Mouse (Mus musculus) heart, embryonic 15.5 days (tissue): ENCODE measurements around the gene Mindy4. TPM values are rescaled to one million over a fixed set of nuclear protein-coding genes. Genes with fewer than 3 reads are reported as not detected.

Experiments used
- ATAC-seq: fragments of 200-750 bp; cut with Nextera tagmentation; replicated peaks from 2 replicates; pipeline ENCODE4 v1.8.0; 2017; ENCODE audit warnings: low read depth, moderate TSS enrichment; ENCODE audit not compliant: insufficient number of reproducible peaks, insufficient read depth, low FRiP score
- H3K27ac ChIP-seq: fragments of 300-500 bp; sonication (generic); 2 replicates; pipeline ENCODE4 v1.5.1; 2015; ENCODE audit warnings: mild to moderate bottlenecking, inconsistent platforms
- H3K27me3 ChIP-seq: fragments of 300-500 bp; sonication (generic); 2 replicates; pipeline ENCODE4 v1.6.1; 2015; ENCODE audit warnings: inconsistent platforms
- H3K36me3 ChIP-seq: fragments of 300-500 bp; sonication (generic); 2 replicates; pipeline ENCODE4 v1.6.1; 2015; ENCODE audit warnings: mild to moderate bottlenecking, inconsistent platforms
- H3K4me1 ChIP-seq: fragments of 300-500 bp; sonication (generic); replicated peaks from 2 replicates; pipeline ENCODE4 v1.6.1; 2015; ENCODE audit warnings: inconsistent platforms
- H3K4me2 ChIP-seq: fragments of 300-500 bp; sonication (generic); 2 replicates; pipeline ENCODE4 v1.6.1; 2015; ENCODE audit warnings: inconsistent platforms, mild to moderate bottlenecking, moderate library complexity
- H3K4me3 ChIP-seq: fragments of 300-500 bp; sonication (generic); 2 replicates; pipeline ENCODE4 v1.5.1; 2015; ENCODE audit warnings: mild to moderate bottlenecking, inconsistent platforms
- H3K9ac ChIP-seq: fragments of 300-500 bp; sonication (generic); 2 replicates; pipeline ENCODE4 v1.6.1; 2015; ENCODE audit warnings: mild to moderate bottlenecking, inconsistent platforms
- H3K9me3 ChIP-seq: fragments of 300-500 bp; sonication (generic); replicated peaks from 2 replicates; pipeline ENCODE4 v1.6.1; 2016; ENCODE audit warnings: inconsistent platforms
- WGBS: fragments of 180-500 bp; shearing (Covaris S2); methylation state at CpG from one replicate; pipeline ENCODE4 v1.1.7; 2015; ENCODE audit warnings: mixed read lengths; 5-methylcytosine and 5-hydroxymethylcytosine counted together
- polyA plus RNA-seq: library from polyadenylated mRNA; unstranded; fragments of >200 nt; fragmentation: Nextera tagmentation; extraction: Ambion mirVana; gene quantifications from 2 replicates; pipeline ENCODE4 v1.2.1, GENCODE M21; 2015

The Mindy4 gene
- polyA plus RNA-seq, 1 experiment from 2014 or later = 6.2 TPM

DNA sequence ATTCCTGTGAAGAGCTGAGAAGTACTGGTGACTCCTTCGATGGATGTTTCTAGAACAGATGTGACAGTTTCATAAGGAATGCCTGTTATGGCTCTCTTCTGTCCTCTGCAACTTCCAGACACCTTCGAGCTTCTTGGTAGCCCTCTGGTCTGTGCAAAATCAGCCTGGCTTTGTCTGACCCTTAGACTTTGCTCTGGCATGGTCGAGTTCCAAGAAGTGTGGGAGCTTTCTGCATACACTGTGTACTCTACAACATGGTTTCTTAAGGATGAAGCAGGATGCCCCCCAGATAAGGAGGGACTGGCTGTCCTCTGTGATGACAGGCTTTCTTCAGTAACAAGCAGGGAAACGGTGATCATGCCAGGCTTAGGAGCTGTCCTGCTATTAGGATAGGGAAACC lies 125.0 kb downstream of the Mindy4 start:
- Histone ChIP-seq H3K4me1 (peaks cover 41% of the 10 kb centered on the region), H3K27ac (peak overlapping the region; percentile 6; the same call in 1 of the 2 replicates)

DNA sequence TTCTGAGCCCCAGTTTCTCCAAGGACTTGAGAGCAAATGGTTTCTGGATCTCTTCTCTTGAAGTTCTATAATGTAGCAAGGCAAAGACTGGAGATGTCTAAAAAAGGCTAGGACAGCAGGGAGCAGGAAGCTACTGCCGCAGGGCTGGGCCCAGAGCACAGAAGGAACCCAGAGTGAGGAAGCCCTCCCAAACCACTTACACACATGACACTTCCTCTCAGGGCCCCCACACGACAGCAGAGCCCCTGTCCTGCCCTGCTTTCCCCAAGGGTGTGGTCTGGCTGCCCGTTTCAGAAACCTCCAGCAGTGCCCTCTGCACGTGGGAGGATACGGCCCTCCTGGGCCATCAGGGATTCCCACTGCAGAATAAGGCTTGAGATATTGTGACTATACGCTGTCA lies 128.1 kb downstream of the Mindy4 start:
- H3K27ac ChIP-seq = no peak overlapping the region
- 51% methylated on average over 6 of the region's 6 CpGs for WGBS
- H3K9me3 ChIP-seq = no peaks in the 10 kb centered on the region
- H3K4me1 ChIP-seq = peaks cover 47% of the 10 kb centered on the region
- H3K27me3 ChIP-seq = peaks cover 11% of the 10 kb centered on the region; the same call in 1 of the 2 replicates
- H3K4me2 ChIP-seq = no peak overlapping the region
- H3K9ac ChIP-seq = no peak overlapping the region
- H3K36me3 ChIP-seq = no peaks in the 10 kb centered on the region
- no peak overlapping the region for H3K4me3 ChIP-seq
- no peak for ATAC-seq

More for the DNA sequence above, 125.0 kb downstream of the Mindy4 start:
- Histone ChIP-seq H3K4me2 (no peak overlapping the region), H3K4me3 (no peak overlapping the region), H3K36me3 (no peaks in the 10 kb centered on the region), H3K9me3 (no peaks in the 10 kb centered on the region), H3K27me3 (peaks cover 11% of the 10 kb centered on the region; the same call in 1 of the 2 replicates), H3K9ac (no peak overlapping the region)
- WGBS = 49% methylated on average over 4 of the region's 4 CpGs
- ATAC-seq = no peak

DNA sequence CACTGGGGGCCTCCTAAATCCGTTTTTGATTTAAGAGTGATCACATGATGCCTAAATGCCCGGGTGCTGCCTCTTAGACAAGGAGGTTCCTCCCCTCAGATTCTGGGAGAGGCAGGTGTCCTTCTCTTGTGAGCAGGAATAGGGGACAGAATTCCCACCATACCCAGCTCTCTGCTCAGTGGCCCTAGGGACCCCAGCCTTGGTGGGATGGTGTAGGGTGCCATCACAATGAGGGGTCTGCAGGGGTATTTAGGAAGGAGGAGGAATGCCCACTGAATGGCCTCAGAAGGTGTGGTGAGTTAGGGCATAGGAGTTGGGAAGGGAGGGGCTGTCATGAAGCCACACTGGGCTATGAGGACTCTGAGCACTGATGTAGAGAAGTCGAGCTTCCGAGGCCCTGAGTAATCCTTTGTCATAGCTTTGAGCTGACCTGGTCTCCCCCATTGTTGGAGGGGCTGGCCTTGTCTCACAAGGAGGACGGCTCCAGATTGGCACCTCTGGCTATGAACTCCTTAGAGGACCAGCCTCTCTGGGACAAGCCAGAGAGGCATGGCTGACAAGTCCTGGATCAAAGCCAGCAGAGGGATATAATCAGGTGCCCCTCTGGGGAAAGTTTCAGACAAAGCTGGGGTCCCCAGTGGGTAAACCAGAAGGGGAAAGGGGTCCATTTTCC lies 129.1 kb downstream of the Mindy4 start:
- H3K4me2 ChIP-seq = no peak overlapping the region
- H3K4me1 ChIP-seq = peaks cover 47% of the 10 kb centered on the region
- no peaks in the 10 kb centered on the region for H3K36me3 ChIP-seq
- no peak for ATAC-seq
- peaks cover 11% of the 10 kb centered on the region; the same call in 1 of the 2 replicates for H3K27me3 ChIP-seq
- WGBS = 41% methylated on average over 5 of the region's 5 CpGs
- H3K27ac ChIP-seq = peak overlapping the region; percentile 50
- no peak overlapping the region for H3K4me3 ChIP-seq
- H3K9ac ChIP-seq = no peak overlapping the region
- H3K9me3 ChIP-seq = no peaks in the 10 kb centered on the region

DNA sequence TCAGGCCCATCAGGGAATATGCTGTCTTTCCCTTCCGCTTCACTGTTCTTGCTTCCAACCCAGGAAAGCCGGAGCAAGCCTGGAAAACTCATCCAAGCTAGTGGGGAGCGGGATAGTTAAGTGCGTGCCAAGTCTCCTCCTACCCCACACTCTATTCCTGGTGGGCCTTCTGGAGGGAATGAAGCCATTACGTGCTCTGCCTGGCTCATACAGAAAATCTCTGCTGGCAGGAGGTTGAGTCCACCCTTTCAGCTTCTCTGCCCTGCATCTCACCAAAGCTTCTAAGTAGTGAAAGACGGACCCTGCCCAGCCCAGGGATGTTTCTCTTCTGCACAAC lies 129.6 kb downstream of the Mindy4 start:
- peaks cover 47% of the 10 kb centered on the region for H3K4me1 ChIP-seq
- H3K27ac ChIP-seq = peak overlapping the region; percentile 50
- H3K27me3 ChIP-seq = peaks cover 11% of the 10 kb centered on the region; the same call in 1 of the 2 replicates
- H3K4me2 ChIP-seq = no peak overlapping the region
- 49% methylated on average over 6 of the region's 6 CpGs for WGBS
- H3K4me3 ChIP-seq = no peak overlapping the region
- H3K9ac ChIP-seq = no peak overlapping the region
- H3K9me3 ChIP-seq = no peaks in the 10 kb centered on the region
- H3K36me3 ChIP-seq = no peaks in the 10 kb centered on the region
- no peak for ATAC-seq

DNA sequence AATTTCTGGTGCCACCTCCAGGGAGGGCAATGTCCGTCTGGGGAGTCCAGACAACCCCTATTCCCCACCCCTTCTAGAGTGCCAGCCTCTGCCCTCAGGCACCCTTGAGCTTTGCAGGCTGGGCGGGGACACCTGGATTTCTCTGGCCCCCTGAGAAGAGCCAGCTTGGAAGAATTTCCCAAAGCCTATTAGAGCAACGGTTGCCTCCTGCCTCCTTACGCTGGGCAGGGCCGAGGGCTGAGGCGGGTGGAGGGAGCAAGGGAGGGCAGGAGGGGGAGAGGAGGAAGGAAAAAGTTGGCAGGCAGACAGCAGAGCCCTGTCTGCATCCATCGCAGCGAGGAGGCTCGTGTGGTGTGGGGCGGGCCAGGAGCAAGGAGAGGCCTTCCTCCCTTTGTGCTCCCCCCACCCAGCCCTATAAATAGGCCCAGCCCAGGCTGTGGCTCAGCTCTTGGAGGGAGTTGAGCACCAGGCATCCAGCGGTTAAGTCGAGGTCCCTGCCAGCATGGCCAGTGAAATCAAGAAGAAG lies 132.9 kb downstream of the Mindy4 start, which contains the start of gene Aqp1:
Gene Aqp1 (plus strand): TSS at position 444 of the 526 bp plus-strand sequence.
- WGBS = 4% methylated on average over 12 of the region's 12 CpGs
- peak within 1 kb of the TSS; percentile 26 for H3K4me3 ChIP-seq
- ATAC-seq = peak; percentile 88
- peak within 1 kb of the TSS; percentile 49 for H3K27ac ChIP-seq
- H3K9ac ChIP-seq = peak within 1 kb of the TSS; percentile 42; the same call in 1 of the 2 replicates
- H3K36me3 ChIP-seq = no peaks in the 10 kb centered on the region
- peak within 1 kb of the TSS; percentile 42 for H3K4me2 ChIP-seq
- peaks cover 69% of the 10 kb centered on the region for H3K4me1 ChIP-seq
- H3K27me3 ChIP-seq = no peaks in the 10 kb centered on the region
- no peaks in the 10 kb centered on the region for H3K9me3 ChIP-seq

DNA sequence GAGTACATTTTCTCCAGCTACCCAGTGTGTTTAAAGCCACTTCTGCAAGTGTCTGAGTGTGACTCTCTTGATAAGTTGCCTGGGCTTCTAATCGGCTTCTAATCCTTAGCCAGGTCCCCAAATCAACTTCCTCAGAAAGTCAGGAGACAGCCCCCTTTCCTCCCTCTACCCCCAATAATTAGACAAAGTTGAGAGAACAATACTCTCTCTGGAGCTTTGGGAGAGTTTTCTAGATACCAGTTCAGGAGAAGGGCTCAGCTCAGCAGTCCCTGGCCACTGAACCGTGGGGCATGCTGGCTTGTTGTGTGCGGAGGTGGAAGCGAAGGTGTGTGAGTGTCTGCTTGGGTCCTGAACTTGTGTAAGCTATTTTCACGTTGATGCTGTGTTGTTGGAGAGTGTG lies 134.1 kb downstream of the Mindy4 start:
- WGBS = 65% methylated on average over 5 of the region's 5 CpGs
- no peaks in the 10 kb centered on the region for H3K27me3 ChIP-seq
- H3K36me3 ChIP-seq = no peaks in the 10 kb centered on the region
- no peak overlapping the region for H3K9ac ChIP-seq
- peak overlapping the region; percentile 26 for H3K4me3 ChIP-seq
- ATAC-seq = no peak
- peak overlapping the region; percentile 42 for H3K4me2 ChIP-seq
- H3K9me3 ChIP-seq = no peaks in the 10 kb centered on the region
- H3K4me1 ChIP-seq = peaks cover 75% of the 10 kb centered on the region
- no peak overlapping the region; the same call in 1 of the 2 replicates for H3K27ac ChIP-seq

DNA sequence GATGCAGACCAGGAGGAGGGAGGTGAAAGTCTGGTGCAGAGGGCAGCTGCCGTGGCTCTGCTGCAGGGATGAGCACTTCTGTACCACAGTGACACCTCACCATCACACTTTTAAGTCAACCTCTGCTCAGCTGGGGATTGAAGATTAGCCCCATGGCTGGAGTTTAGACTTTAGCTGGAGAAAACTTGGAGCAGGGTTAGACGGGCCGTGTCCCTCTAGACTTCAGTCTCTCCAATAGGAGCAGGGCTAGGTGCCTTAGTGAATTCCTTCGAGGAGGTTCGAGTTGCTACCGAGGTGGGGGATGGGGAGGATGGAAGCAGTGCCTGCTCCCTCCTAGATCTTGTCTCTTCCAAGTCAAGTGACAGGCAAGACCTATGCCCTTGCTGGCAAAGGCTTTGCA lies 134.9 kb downstream of the Mindy4 start:
- H3K4me3 ChIP-seq = peak overlapping the region; percentile 26
- H3K4me2 ChIP-seq = peak overlapping the region; percentile 42
- peak overlapping the region; percentile 8; the same call in 1 of the 2 replicates for H3K9ac ChIP-seq
- H3K27me3 ChIP-seq = no peaks in the 10 kb centered on the region
- H3K36me3 ChIP-seq = no peaks in the 10 kb centered on the region
- H3K27ac ChIP-seq = no peak overlapping the region
- no peak for ATAC-seq
- H3K9me3 ChIP-seq = no peaks in the 10 kb centered on the region
- WGBS = 39% methylated on average over 6 of the region's 6 CpGs
- peaks cover 75% of the 10 kb centered on the region for H3K4me1 ChIP-seq

DNA sequence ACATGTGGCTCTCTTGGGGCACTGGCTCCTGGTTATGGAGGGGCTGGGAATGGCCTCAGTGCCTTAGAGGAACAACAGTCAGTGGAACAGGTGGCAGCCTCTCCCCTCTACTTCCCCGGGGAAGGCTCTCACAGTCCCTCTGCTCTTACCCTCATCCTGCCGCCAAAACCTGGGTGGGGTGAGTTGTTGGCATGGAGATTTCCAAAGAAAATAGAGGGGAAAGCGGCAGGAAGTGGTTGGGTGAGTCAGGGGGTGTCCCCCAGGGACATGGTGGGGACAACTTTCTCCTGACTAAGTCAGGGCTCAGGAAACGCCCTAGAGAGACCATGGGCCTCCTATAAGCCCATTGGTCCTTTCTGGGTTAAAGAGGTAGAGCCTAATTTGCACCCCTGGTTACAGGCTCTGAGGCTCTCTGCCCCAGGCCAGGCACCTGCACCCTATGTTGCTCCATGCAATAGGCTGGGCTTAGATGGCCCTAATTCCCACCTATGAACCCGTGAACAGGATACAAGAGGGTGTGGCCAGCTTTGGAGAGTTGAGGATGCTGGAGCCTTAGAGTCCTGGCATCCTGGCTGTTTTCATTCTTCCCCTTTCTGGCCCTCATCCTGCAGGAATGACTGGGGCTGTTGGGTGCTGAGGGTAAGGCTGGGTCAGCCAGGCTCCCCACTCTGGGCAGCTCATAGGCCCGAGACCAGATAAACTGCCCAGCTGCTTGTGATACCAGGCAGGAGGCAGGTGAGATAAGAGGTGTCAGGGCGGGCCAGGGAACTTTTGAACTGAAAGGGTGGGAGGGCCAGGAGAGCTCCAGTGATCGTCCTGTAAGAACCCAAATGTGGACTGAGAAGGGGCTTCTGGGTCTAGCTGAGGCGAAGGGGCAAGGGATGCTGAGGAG lies 136.0 kb downstream of the Mindy4 start:
- peaks cover 70% of the 10 kb centered on the region for H3K4me1 ChIP-seq
- no peak for ATAC-seq
- H3K4me3 ChIP-seq = peak overlapping the region; percentile 26
- no peak overlapping the region for H3K27ac ChIP-seq
- H3K27me3 ChIP-seq = no peaks in the 10 kb centered on the region
- H3K36me3 ChIP-seq = no peaks in the 10 kb centered on the region
- 53% methylated on average over 9 of the region's 9 CpGs for WGBS
- no peaks in the 10 kb centered on the region for H3K9me3 ChIP-seq
- H3K4me2 ChIP-seq = peak overlapping the region; percentile 42
- no peak overlapping the region for H3K9ac ChIP-seq

DNA sequence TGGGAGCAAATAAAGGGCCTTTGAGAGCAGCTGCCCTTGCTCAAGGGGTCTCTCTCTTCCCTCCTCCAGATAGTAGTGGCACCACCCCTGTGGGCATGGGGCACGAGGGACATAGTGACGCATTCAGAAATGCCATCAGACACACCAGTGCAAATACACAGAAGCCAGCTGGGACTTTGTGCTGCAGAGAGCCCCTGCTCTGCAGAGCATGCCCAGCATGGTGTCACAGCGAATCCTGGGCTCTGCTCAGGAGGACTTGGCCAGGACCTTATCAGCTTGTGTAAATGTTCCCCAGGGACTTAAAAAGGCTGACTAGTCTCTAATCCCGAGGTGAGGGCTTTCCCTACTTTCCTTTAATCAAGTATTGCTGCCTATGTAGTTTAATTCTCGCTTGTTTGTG lies 138.5 kb downstream of the Mindy4 start:
- Histone ChIP-seq H3K4me1 (peaks cover 64% of the 10 kb centered on the region), H3K9me3 (no peaks in the 10 kb centered on the region), H3K9ac (no peak overlapping the region), H3K27me3 (no peaks in the 10 kb centered on the region), H3K4me2 (no peak overlapping the region), H3K27ac (peak overlapping the region; percentile 26), H3K4me3 (no peak overlapping the region), H3K36me3 (no peaks in the 10 kb centered on the region)
- ATAC-seq = no peak
- 20% methylated on average over 5 of the region's 5 CpGs for WGBS

DNA sequence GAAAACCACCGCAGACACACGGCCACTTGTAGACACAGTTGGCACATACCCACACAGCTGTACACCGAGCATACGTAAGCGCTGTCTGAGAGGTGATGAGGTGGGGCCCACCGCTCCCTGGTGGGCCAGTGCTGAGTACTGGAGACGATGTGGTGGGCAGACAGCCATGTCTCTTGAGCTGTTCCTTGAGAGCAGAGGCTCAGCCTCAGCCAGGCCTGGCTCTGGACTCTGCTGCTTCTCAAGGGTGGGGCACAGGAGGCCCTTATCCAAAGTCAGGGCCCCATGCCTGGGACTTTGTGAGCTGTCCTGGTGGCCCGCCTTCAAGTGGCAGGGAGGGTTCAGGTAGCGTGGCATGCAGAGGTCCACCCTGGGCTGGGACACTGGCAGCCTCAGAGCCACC lies 139.1 kb downstream of the Mindy4 start:
- Histone ChIP-seq H3K27ac (peak overlapping the region; percentile 35; the same call in 1 of the 2 replicates), H3K27me3 (no peaks in the 10 kb centered on the region), H3K4me1 (peaks cover 57% of the 10 kb centered on the region), H3K4me2 (no peak overlapping the region), H3K9ac (0 out of 2 replicates have a peak overlapping the region, but pooled peaks have one; percentile 6), H3K36me3 (no peaks in the 10 kb centered on the region), H3K9me3 (no peaks in the 10 kb centered on the region), H3K4me3 (no peak overlapping the region)
- ATAC-seq = peak; percentile 62
- WGBS = 53% methylated on average over 9 of the region's 9 CpGs

DNA sequence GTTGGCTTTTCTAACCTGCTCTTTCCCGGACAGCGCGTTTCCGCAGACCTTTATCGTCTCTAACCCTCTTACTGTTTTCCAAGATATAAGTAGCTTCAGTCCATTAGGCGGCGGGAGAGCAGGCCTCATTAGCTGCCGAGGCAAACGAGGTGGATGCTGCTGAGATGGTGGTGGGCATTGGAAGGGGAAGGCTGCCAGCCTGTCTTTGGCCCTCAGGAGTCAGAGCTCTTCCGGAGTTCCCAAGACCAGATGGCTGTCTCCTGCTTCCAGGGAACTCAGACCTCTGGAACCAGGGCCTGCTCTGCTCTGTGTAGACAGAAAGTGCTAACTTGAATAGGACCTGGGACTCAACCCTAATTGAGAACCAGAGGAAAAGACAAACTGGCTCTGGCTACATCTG lies 140.3 kb downstream of the Mindy4 start:
- Histone ChIP-seq H3K4me2 (no peak overlapping the region), H3K27me3 (no peaks in the 10 kb centered on the region), H3K4me1 (peaks cover 47% of the 10 kb centered on the region), H3K36me3 (no peaks in the 10 kb centered on the region), H3K27ac (no peak overlapping the region), H3K9me3 (no peaks in the 10 kb centered on the region), H3K4me3 (no peak overlapping the region), H3K9ac (no peak overlapping the region)
- 82% methylated on average over 10 of the region's 10 CpGs for WGBS
- no peak for ATAC-seq
